Mouse (Mus musculus): ENCODE results near the gene Slc35b1.

- no peak for TF ChIP-seq CTCF (IDR thresholded peaks at IDR 0.05; ENCODE audit: low read depth)
- no peak for TF ChIP-seq EP300 (IDR thresholded peaks at IDR 0.05; ENCODE audit: low read depth)
These were observed 19.2 kb downstream of the Slc35b1 start for GRCm38 (mm10) chr11:95403382-95404340.
